Mouse (Mus musculus): ENCODE results near the gene Gm340. TPM values are rescaled to one million over a fixed set of nuclear protein-coding genes. Genes with fewer than 3 reads are reported as not detected.
A peak's percentile ranks its signal among the peaks of the same experiment; 100 is the strongest.

The Gm340 gene
- polyA plus RNA-seq, 1 experiment from 2014 or later: 1.1 TPM

DNA sequence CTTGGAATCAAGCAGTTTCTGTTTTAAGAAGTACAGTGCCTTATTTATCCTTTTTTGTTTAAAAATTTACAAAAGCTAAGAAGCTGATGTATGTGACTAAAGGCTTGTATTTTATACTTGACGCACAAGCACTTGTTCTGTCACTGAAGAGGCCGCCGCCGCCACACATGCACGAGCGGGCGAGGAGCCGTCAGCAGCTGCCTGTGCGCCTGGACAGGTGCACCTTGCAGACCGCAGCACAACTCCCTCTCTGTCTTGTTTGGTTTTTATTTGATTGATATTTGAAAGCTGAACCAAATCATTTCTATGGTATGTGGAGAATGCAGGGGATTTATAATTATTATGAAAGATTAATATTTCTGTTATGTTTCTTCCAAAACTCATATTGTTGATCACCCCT, 4.6 kb downstream of the Gm340 start:
- WGBS (ENCODE audit: insufficient replicate concordance): 91% methylated on average over 10 of the region's 10 CpGs
- Histone ChIP-seq H3K9ac (no peak overlapping the region), H3K4me1 (replicated peaks) (no peaks in the 10 kb centered on the region), H3K4me2 (no peak overlapping the region), H3K27ac (replicated peaks) (no peak overlapping the region), H3K36me3 (replicated peaks) (peaks cover 30% of the 10 kb centered on the region), H3K4me3 (replicated peaks) (no peak overlapping the region), H3K27me3 (no peaks in the 10 kb centered on the region), H3K9me3 (replicated peaks) (no peaks in the 10 kb centered on the region)
- no peak for ATAC-seq (ENCODE audit: insufficient read depth)

GRCm38 (mm10) chr19:41587431-41588222, 5.5 kb downstream of the Gm340 start:
- 84% methylated on average over 20 of the region's 20 CpGs for WGBS (ENCODE audit: insufficient replicate concordance)
- no peak for ATAC-seq (ENCODE audit: insufficient read depth)

DNA sequence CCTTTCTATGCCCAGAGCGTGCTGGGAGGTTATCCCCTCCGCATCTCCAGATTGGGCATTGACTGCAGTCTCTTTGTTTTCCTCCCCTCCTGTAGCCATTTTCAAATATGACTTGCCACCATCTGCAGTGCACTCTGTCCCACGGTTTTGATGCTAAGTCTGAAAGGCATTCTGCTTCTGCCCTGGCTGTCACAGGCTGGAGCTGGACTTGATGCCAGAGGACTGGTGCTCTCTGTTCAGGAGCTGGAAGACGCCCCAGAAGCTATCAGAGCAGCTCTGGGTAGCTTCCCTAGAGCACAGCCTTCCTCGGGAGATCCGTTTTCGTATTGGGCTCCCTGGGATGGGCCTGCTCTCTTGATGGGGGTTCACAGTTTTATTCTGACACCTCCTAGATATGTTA, 6.9 kb downstream of the Gm340 start:
- H3K36me3 ChIP-seq (replicated peaks): peaks cover 8% of the 10 kb centered on the region; the same call in 1 of the 2 replicates
- no peak for ATAC-seq (ENCODE audit: insufficient read depth)
- H3K9ac ChIP-seq: no peak overlapping the region
- H3K27ac ChIP-seq (replicated peaks): no peak overlapping the region
- H3K4me2 ChIP-seq: no peak overlapping the region
- no peak overlapping the region for H3K4me3 ChIP-seq (replicated peaks)
- H3K4me1 ChIP-seq (replicated peaks): no peaks in the 10 kb centered on the region
- H3K9me3 ChIP-seq (replicated peaks): no peaks in the 10 kb centered on the region
- H3K27me3 ChIP-seq: no peaks in the 10 kb centered on the region
- WGBS (ENCODE audit: insufficient replicate concordance): 73% methylated on average over 7 of the region's 7 CpGs

More at GRCm38 (mm10) chr19:41587431-41588222, 5.5 kb downstream of the Gm340 start:
- H3K27me3 ChIP-seq: no peaks in the 10 kb centered on the region
- no peak overlapping the region for H3K27ac ChIP-seq (replicated peaks)
- H3K9me3 ChIP-seq (replicated peaks): no peaks in the 10 kb centered on the region
- H3K4me1 ChIP-seq (replicated peaks): no peaks in the 10 kb centered on the region
- peaks cover 21% of the 10 kb centered on the region for H3K36me3 ChIP-seq (replicated peaks)
- H3K4me2 ChIP-seq: no peak overlapping the region
- no peak overlapping the region for H3K4me3 ChIP-seq (replicated peaks)
- no peak overlapping the region for H3K9ac ChIP-seq

DNA sequence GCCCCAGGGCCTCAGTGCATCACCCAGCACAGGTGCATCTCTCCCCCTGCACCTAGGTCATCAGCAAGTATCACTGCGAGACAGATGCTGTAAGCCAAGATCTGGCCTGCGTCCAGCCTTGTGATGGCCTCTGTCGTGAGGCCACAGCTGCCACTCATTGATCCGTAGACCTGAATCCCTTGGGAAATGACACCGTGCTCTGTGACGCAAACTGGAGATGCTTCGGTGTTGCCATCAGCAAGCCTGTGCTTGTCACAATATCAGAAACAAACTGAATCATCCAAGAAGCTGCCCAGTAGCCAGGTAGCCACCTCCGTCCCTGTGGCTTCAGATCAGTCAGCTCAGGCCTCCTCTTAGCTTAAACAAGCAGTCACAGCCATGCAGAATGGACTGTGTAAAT, 7.5 kb downstream of the Gm340 start:
- Histone ChIP-seq H3K4me1 (replicated peaks) (no peaks in the 10 kb centered on the region), H3K27ac (replicated peaks) (no peak overlapping the region), H3K36me3 (replicated peaks) (0 out of 2 replicates have a peak, but pooled peaks cover 1% of the 10 kb centered on the region), H3K4me2 (no peak overlapping the region), H3K9ac (no peak overlapping the region), H3K4me3 (replicated peaks) (no peak overlapping the region), H3K27me3 (no peaks in the 10 kb centered on the region), H3K9me3 (replicated peaks) (no peaks in the 10 kb centered on the region)
- ATAC-seq (ENCODE audit: insufficient read depth): no peak
- WGBS (ENCODE audit: insufficient replicate concordance): 81% methylated on average over 8 of the region's 8 CpGs

DNA sequence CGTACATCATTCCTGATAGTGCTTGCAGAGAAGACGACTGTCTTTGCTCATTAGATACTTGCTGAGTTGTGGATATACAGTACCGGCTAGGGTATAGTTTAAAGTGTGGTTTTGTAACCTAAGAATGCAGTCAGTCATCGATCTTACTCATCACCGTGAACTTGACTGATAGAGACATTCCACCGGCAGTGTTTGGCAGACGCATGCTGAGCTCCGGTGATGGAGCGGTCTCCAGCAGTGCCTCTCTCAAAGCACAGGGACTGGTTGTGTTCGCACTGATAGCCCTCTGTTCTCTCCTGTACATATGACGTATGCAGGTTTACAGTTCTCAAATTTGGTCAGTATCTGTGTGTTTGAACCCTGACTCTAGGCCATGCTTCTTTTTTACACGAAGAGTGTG, 9.6 kb downstream of the Gm340 start:
- H3K4me1 ChIP-seq (replicated peaks): no peaks in the 10 kb centered on the region
- no peak overlapping the region for H3K4me2 ChIP-seq
- 75% methylated on average over 12 of the region's 12 CpGs for WGBS (ENCODE audit: insufficient replicate concordance)
- H3K9ac ChIP-seq: no peak overlapping the region
- H3K9me3 ChIP-seq (replicated peaks): no peaks in the 10 kb centered on the region
- H3K36me3 ChIP-seq (replicated peaks): no peaks in the 10 kb centered on the region
- H3K27me3 ChIP-seq: no peaks in the 10 kb centered on the region
- ATAC-seq (ENCODE audit: insufficient read depth): no peak
- H3K4me3 ChIP-seq (replicated peaks): no peak overlapping the region
- H3K27ac ChIP-seq (replicated peaks): no peak overlapping the region

GRCm38 (mm10) chr19:41597170-41597894, 15.2 kb downstream of the Gm340 start:
- WGBS (ENCODE audit: insufficient replicate concordance): 42% methylated on average over 6 of the region's 6 CpGs
- no peak overlapping the region for H3K9ac ChIP-seq
- H3K4me2 ChIP-seq: no peak overlapping the region
- no peaks in the 10 kb centered on the region for H3K36me3 ChIP-seq (replicated peaks)
- H3K4me3 ChIP-seq (replicated peaks): no peak overlapping the region
- no peaks in the 10 kb centered on the region; the same call in 1 of the 2 replicates for H3K4me1 ChIP-seq (replicated peaks)
- peak; percentile 44; the same call in 1 of the 2 replicates for ATAC-seq (ENCODE audit: insufficient read depth)
- no peaks in the 10 kb centered on the region for H3K27me3 ChIP-seq
- no peak overlapping the region for H3K27ac ChIP-seq (replicated peaks)
- no peaks in the 10 kb centered on the region for H3K9me3 ChIP-seq (replicated peaks)

DNA sequence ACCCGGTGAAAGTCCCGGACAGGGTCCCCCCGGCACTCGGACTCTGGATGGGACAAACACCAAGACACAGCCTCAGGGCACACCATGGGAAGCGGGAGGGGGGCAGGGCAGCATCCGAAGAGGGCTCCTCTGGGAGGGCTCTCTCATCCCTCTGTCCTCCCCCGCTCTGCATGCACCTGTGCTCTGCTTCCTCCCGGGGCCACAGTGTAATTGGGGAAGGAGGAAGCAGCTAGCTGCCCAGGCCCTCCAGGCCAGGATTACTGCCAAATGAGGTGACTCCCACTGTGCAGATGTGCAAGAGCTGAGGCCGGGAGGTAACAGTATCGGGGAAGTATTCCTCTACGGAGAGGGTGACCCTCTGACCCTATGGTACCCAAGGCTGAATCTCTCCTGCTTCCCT, 18.5 kb downstream of the Gm340 start:
- H3K36me3 ChIP-seq (replicated peaks): no peaks in the 10 kb centered on the region
- H3K9me3 ChIP-seq (replicated peaks): no peaks in the 10 kb centered on the region
- H3K4me2 ChIP-seq: no peak overlapping the region
- no peak overlapping the region for H3K27ac ChIP-seq (replicated peaks)
- WGBS (ENCODE audit: insufficient replicate concordance): 51% methylated on average over 11 of the region's 11 CpGs
- no peak overlapping the region for H3K4me3 ChIP-seq (replicated peaks)
- no peak for ATAC-seq (ENCODE audit: insufficient read depth)
- no peaks in the 10 kb centered on the region for H3K27me3 ChIP-seq
- no peaks in the 10 kb centered on the region; the same call in 1 of the 2 replicates for H3K4me1 ChIP-seq (replicated peaks)
- no peak overlapping the region for H3K9ac ChIP-seq

DNA sequence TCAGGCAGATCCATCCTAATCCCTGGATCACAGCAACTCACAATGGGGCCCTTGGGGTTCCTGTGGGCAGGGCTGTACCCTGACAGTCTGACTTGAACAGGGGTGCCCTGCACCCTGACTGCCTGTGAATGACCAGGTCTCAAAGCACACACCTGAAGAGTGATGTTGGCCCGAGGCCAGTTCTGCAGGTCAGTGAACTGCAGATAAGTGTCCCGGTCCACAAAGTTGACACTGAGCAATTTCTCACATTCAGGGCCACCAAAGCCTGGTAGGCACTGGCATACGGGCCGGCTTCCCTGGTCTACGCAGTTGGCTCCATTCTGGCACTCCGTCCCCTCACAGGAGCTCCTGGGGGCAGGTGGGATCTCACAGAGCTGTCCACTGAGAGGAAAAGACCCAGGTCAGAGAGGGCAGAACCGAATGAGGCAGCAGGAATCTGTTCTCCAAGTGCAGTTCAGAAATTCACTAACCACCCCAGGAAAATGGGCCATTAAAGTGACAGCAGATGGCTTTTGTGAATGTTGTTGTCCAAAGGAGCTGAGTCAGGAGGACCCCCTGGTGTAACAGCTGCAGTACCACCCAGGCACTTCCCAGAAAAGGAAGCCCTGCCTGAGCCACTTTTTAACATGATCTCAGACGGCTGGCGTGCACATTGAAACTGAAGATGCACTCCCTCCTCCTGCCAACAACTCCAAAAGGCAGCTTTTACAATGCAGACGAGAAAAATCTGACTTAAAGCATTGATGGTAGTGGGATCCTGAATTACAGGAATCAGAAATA, 24.2 kb downstream of the Gm340 start:
- H3K36me3 ChIP-seq (replicated peaks): no peaks in the 10 kb centered on the region
- H3K9ac ChIP-seq: no peak overlapping the region
- H3K9me3 ChIP-seq (replicated peaks): no peaks in the 10 kb centered on the region
- no peak overlapping the region for H3K4me2 ChIP-seq
- no peak overlapping the region for H3K27ac ChIP-seq (replicated peaks)
- H3K27me3 ChIP-seq: no peaks in the 10 kb centered on the region
- no peak for ATAC-seq (ENCODE audit: insufficient read depth)
- no peaks in the 10 kb centered on the region for H3K4me1 ChIP-seq (replicated peaks)
- H3K4me3 ChIP-seq (replicated peaks): no peak overlapping the region
- 56% methylated on average over 10 of the region's 10 CpGs for WGBS (ENCODE audit: insufficient replicate concordance)

GRCm38 (mm10) chr19:41611683-41612082, 29.5 kb downstream of the Gm340 start:
- Histone ChIP-seq H3K4me1 (replicated peaks) (no peaks in the 10 kb centered on the region), H3K27me3 (no peaks in the 10 kb centered on the region), H3K4me2 (no peak overlapping the region), H3K27ac (replicated peaks) (no peak overlapping the region), H3K36me3 (replicated peaks) (no peaks in the 10 kb centered on the region), H3K9ac (no peak overlapping the region), H3K9me3 (replicated peaks) (no peaks in the 10 kb centered on the region), H3K4me3 (replicated peaks) (no peak overlapping the region)
- no peak for ATAC-seq (ENCODE audit: insufficient read depth)
- WGBS (ENCODE audit: insufficient replicate concordance): 54% methylated on average over 6 of the region's 6 CpGs

DNA sequence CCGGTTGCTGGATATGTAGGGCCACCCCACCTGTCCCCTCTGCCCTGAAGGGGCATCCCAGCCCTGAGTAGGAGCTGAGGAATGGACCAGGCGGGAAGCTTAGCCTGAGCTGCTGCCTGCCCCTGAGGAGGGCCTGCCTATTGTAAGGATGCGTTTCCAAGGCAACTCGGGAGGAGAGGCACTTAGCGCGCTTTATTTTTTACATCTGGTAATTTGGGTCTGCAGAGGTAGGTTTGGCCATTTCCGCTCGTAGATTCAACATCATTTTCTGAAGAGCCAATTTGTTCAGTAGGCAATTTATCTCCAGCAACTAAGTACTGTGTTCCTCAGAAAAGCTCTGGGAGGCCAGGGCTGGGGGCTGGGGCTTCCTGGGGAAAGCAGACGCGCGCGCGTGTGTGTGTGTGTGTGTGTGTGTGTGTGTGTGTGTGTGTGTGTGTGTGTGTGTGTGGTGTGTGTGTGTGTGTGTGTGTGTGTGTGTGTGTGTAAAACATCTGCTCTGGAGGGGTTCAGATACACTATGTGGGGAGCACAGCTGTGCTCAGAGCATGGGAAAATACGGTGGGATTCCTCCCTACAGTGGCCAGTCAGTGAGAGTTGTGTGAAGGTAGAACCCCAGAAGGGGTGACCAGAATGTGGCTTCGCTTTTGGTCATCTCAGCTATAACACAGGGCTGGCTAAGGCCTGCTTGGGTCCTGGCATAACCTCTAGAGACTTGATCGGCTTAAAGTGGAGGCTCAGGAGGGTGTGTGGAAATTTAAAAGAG, 31.3 kb downstream of the Gm340 start:
- Histone ChIP-seq H3K27me3 (no peaks in the 10 kb centered on the region), H3K9ac (no peak overlapping the region), H3K36me3 (replicated peaks) (no peaks in the 10 kb centered on the region), H3K9me3 (replicated peaks) (no peaks in the 10 kb centered on the region), H3K4me3 (replicated peaks) (no peak overlapping the region), H3K4me1 (replicated peaks) (no peaks in the 10 kb centered on the region), H3K4me2 (no peak overlapping the region), H3K27ac (replicated peaks) (no peak overlapping the region)
- no peak for ATAC-seq (ENCODE audit: insufficient read depth)
- WGBS (ENCODE audit: insufficient replicate concordance): 50% methylated on average over 16 of the region's 16 CpGs
